Mouse (Mus musculus) midbrain, postnatal 0 days (tissue): ENCODE data around the gene Rtp1. TPM values are rescaled to one million over a fixed set of nuclear protein-coding genes. Genes with fewer than 3 reads are reported as not detected.

ENCODE experiments used
- ATAC-seq: fragments of 200-750 bp; cut with Nextera tagmentation; 2 replicates; pipeline ENCODE4 v1.8.0; 2017; ENCODE audit warnings: moderate number of reproducible peaks, mild to moderate bottlenecking, moderate TSS enrichment, moderate library complexity; ENCODE audit not compliant: low FRiP score
- DNase-seq: peaks from one replicate; pipeline ENCODE4 v3.0.0-alpha.2; 2015; ENCODE audit warnings: low spot score
- H3K27ac ChIP-seq: fragments of 300-500 bp; sonication (generic); 2 replicates; pipeline ENCODE4 v1.5.1; 2014; ENCODE audit warnings: low read depth, mild to moderate bottlenecking, low read length, mixed read lengths
- H3K27me3 ChIP-seq: fragments of 300-500 bp; sonication (generic); 2 replicates; pipeline ENCODE4 v1.6.1; 2014; ENCODE audit warnings: low read length, control low read depth, mixed read lengths; ENCODE audit not compliant: insufficient read depth
- H3K36me3 ChIP-seq: fragments of 300-500 bp; sonication (generic); 2 replicates; pipeline ENCODE4 v1.6.1; 2014; ENCODE audit warnings: low read length, control low read depth, mixed read lengths; ENCODE audit not compliant: insufficient read depth
- H3K4me1 ChIP-seq: fragments of 300-500 bp; sonication (generic); 2 replicates; pipeline ENCODE4 v1.6.1; 2014; ENCODE audit warnings: mild to moderate bottlenecking, control low read depth, antibody characterized with exemption, low read length, mixed read lengths; ENCODE audit not compliant: insufficient read depth
- H3K4me2 ChIP-seq: fragments of 300-500 bp; sonication (generic); 2 replicates; pipeline ENCODE4 v1.6.1; 2014; ENCODE audit warnings: low read depth, mild to moderate bottlenecking, low read length, mixed read lengths; ENCODE audit not compliant: poor library complexity, severe bottlenecking
- H3K4me3 ChIP-seq: fragments of 300-500 bp; sonication (generic); 2 replicates; pipeline ENCODE4 v1.5.1; 2014; ENCODE audit warnings: low read depth, mild to moderate bottlenecking, low read length, moderate library complexity
- H3K9ac ChIP-seq: fragments of 300-500 bp; sonication (generic); replicated peaks from 2 replicates; pipeline ENCODE4 v1.6.1; 2014; ENCODE audit warnings: mild to moderate bottlenecking, low read length, moderate library complexity, mixed read lengths; ENCODE audit not compliant: poor library complexity, severe bottlenecking
- H3K9me3 ChIP-seq: fragments of 300-500 bp; sonication (generic); 2 replicates; pipeline ENCODE4 v1.6.1; 2016; ENCODE audit warnings: low read length, control low read depth
- CTCF ChIP-seq: IDR thresholded peaks from 2 replicates; pipeline ENCODE4 v1.5.1; 2016; ENCODE audit warnings: antibody characterized with exemption, mild to moderate bottlenecking
- WGBS: fragments of 180-500 bp; shearing (Covaris S2); extraction: QIAGEN DNeasy Blood & Tissue Kit; methylation state at CpG from one replicate; pipeline ENCODE4 v1.1.7; 2014; 5-methylcytosine and 5-hydroxymethylcytosine counted together
- polyA plus RNA-seq: library from polyadenylated mRNA; unstranded; fragments of >200 nt; fragmentation: Nextera tagmentation; extraction: Ambion mirVana; gene quantifications from 2 replicates; pipeline ENCODE4 v1.2.1, GENCODE M21; 2015
- total RNA-seq: library from RNA; depleted of rRNA; stranded (reverse); fragments of >200 nt; gene quantifications from 2 replicates; pipeline ENCODE4 v1.2.3, GENCODE M21; 2014; rRNA removed

Gene Rtp1
- total and polyA plus RNA-seq, 2 experiments from 2014 or later, result 0.33 to 0.77 TPM

- DNase-seq (no peak), ATAC-seq (no peak)
- no peaks in the 10 kb centered on the region for H3K27me3 ChIP-seq
- TF ChIP-seq CTCF, result no peak
- 56% methylated on average over 7 of the region's 7 CpGs for WGBS
- H3K9me3 ChIP-seq, result no peaks in the 10 kb centered on the region
- no peak overlapping the region for H3K27ac ChIP-seq
- no peak overlapping the region for H3K9ac ChIP-seq
- no peak overlapping the region for H3K4me3 ChIP-seq
- H3K4me2 ChIP-seq, result no peak overlapping the region
- H3K36me3 ChIP-seq, result peaks cover 6% of the 10 kb centered on the region
- H3K4me1 ChIP-seq, result no peaks in the 10 kb centered on the region
These were observed 51.1 kb downstream of the Rtp1 start for GRCm38 (mm10) chr16:23479872-23480603.

GRCm38 (mm10) chr16:23482218-23482617, 53.3 kb downstream of the Rtp1 start:
- Histone ChIP-seq H3K27me3 (no peaks in the 10 kb centered on the region), H3K27ac (no peak overlapping the region), H3K36me3 (peaks cover 6% of the 10 kb centered on the region), H3K4me2 (no peak overlapping the region), H3K9ac (no peak overlapping the region), H3K4me1 (no peaks in the 10 kb centered on the region), H3K9me3 (no peaks in the 10 kb centered on the region), H3K4me3 (no peak overlapping the region)
- ATAC-seq (no peak), DNase-seq (no peak)
- no peak for TF ChIP-seq CTCF
- WGBS, result 38% methylated on average over 3 of the region's 3 CpGs

DNA sequence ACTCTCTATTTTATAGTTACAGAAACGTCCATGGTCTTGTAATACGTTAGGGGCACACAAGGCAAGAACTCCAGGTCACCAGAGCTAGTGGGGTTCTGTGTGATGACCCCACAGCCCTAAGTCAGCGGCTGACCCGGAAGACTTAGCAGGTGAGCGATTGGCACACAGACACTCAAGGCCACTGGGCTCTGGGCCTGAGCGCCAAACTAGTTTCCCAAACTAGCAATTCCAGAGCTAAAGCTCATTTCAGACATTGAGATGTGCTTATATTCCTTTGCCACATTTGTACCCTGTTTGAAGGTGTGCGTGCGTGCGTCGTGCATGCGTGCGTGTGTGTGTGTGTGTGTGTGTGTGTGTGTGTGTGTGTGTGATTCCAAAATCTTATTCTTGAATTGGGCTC, 53.9 kb downstream of the Rtp1 start:
- Histone ChIP-seq H3K9me3 (no peaks in the 10 kb centered on the region), H3K4me2 (no peak overlapping the region), H3K4me1 (no peaks in the 10 kb centered on the region), H3K4me3 (no peak overlapping the region), H3K36me3 (peaks cover 7% of the 10 kb centered on the region), H3K9ac (no peak overlapping the region), H3K27me3 (no peaks in the 10 kb centered on the region), H3K27ac (no peak overlapping the region)
- TF ChIP-seq CTCF, result no peak
- ATAC-seq, result no peak
- WGBS, result 92% methylated on average over 12 of the region's 12 CpGs
- DNase-seq, result no peak

GRCm38 (mm10) chr16:23483292-23483691, 54.4 kb downstream of the Rtp1 start:
- TF ChIP-seq CTCF, result no peak
- no peaks in the 10 kb centered on the region for H3K4me1 ChIP-seq
- ATAC-seq (no peak), DNase-seq (no peak)
- no peak overlapping the region for H3K4me2 ChIP-seq
- no peaks in the 10 kb centered on the region for H3K9me3 ChIP-seq
- no peak overlapping the region for H3K27ac ChIP-seq
- no peak overlapping the region for H3K4me3 ChIP-seq
- peaks cover 10% of the 10 kb centered on the region for H3K36me3 ChIP-seq
- 89% methylated on average over 10 of the region's 10 CpGs for WGBS
- no peak overlapping the region for H3K9ac ChIP-seq
- H3K27me3 ChIP-seq, result no peaks in the 10 kb centered on the region

Other genes with a start within 250 kb of the Rtp1 start
- gene St6gal1, start 204.4 kb upstream of the Rtp1 start, total RNA-seq, result 17.7 and 20.6 TPM in 2 replicates
- 8.5 and 12.0 TPM in 2 replicates for gene St6gal1, start 204.4 kb upstream of the Rtp1 start, polyA plus RNA-seq
- gene Rtp4, start 91.2 kb downstream of the Rtp1 start, total RNA-seq, result 8.4 and 12.1 TPM in 2 replicates
- gene Rtp4, start 91.2 kb downstream of the Rtp1 start, polyA plus RNA-seq, result 6.3 and 8.8 TPM in 2 replicates
- 29.7 and 32.8 TPM in 2 replicates for gene Masp1, start 91.7 kb downstream of the Rtp1 start, total RNA-seq
- 21.4 and 22.6 TPM in 2 replicates for gene Masp1, start 91.7 kb downstream of the Rtp1 start, polyA plus RNA-seq